Mouse (Mus musculus) embryonic facial prominence, embryonic 14.5 days (tissue): ENCODE data around the gene A530064D06Rik. TPM values are rescaled to one million over a fixed set of nuclear protein-coding genes. Genes with fewer than 3 reads are reported as not detected.
"Not testable (repeated sequence)": the region's sequence is repeated elsewhere in the genome, so short reads cannot be mapped to it uniquely, and the experiment has no call there.

ENCODE experiments used
- ATAC-seq: fragments of 200-750 bp; cut with Nextera tagmentation; 2 replicates; pipeline ENCODE4 v1.8.0; 2017; ENCODE audit warnings: low read depth, moderate number of reproducible peaks, moderate TSS enrichment
- DNase-seq: peaks from one replicate; pipeline ENCODE4 v3.0.0-alpha.2; 2015; ENCODE audit warnings: low spot score
- H3K27ac ChIP-seq: fragments of 300-500 bp; sonication (generic); replicated peaks from 2 replicates; pipeline ENCODE4 v1.5.1; 2014; ENCODE audit warnings: low read depth, mild to moderate bottlenecking, low read length, moderate library complexity
- H3K27me3 ChIP-seq: fragments of 300-500 bp; sonication (generic); replicated peaks from 2 replicates; pipeline ENCODE4 v1.6.1; 2014; ENCODE audit warnings: low read length; ENCODE audit not compliant: control insufficient read depth, insufficient read depth
- H3K36me3 ChIP-seq: fragments of 300-500 bp; sonication (generic); 2 replicates; pipeline ENCODE4 v1.6.1; 2014; ENCODE audit warnings: low read length, mixed read lengths; ENCODE audit not compliant: control insufficient read depth, insufficient read depth
- H3K4me1 ChIP-seq: fragments of 300-500 bp; sonication (generic); 2 replicates; pipeline ENCODE4 v1.6.1; 2014; ENCODE audit warnings: antibody characterized with exemption, low read length; ENCODE audit not compliant: control insufficient read depth, insufficient read depth
- H3K4me2 ChIP-seq: fragments of 300-500 bp; sonication (generic); 2 replicates; pipeline ENCODE4 v1.6.1; 2014; ENCODE audit warnings: low read depth, mild to moderate bottlenecking, low read length, moderate library complexity, mixed read lengths
- H3K4me3 ChIP-seq: fragments of 300-500 bp; sonication (generic); 2 replicates; pipeline ENCODE4 v1.5.1; 2014; ENCODE audit warnings: low read depth, mild to moderate bottlenecking, low read length
- H3K9ac ChIP-seq: fragments of 300-500 bp; sonication (generic); 2 replicates; pipeline ENCODE4 v1.6.1; 2014; ENCODE audit warnings: low read depth, mild to moderate bottlenecking, low read length, moderate library complexity, mixed read lengths
- H3K9me3 ChIP-seq: fragments of 300-500 bp; sonication (generic); 2 replicates; pipeline ENCODE4 v1.6.1; 2016; ENCODE audit warnings: low read length; ENCODE audit not compliant: control insufficient read depth
- WGBS: fragments of 180-500 bp; shearing (Covaris S2); extraction: QIAGEN DNeasy Blood & Tissue Kit; methylation state at CpG from one replicate; pipeline ENCODE4 v1.1.7; 2014; 5-methylcytosine and 5-hydroxymethylcytosine counted together
- polyA plus RNA-seq: library from polyadenylated mRNA; unstranded; fragments of >200 nt; fragmentation: Nextera tagmentation; extraction: Ambion mirVana; gene quantifications from 2 replicates; pipeline ENCODE4 v1.2.1, GENCODE M21; 2014

Gene A530064D06Rik
- 0.08 and 0.10 TPM in 2 replicates for polyA plus RNA-seq

DNA sequence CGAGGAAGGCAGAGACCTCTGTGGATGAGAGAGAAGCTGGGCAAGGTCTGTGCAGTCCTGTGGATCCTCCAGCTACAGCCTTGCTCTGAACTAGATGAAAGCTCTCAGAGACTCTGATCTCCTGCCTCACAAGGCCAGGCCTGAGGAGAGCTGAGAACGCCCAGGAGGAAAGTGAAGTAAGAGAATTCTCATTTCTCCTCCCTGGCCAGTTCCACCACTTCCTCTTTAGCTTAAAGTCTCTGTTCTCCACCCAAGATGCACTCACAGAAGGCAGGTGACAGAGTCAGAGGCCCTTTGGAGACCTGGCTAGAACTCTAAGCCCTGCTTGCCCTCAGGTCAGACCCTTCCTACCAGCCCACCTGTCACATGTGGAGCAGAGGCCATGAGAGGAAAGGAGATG, at the start of gene A530064D06Rik:
Gene A530064D06Rik, minus strand, starts transcription at position 173 of the 400 bp plus-strand sequence.
- not testable (repeated sequence) for H3K4me3 ChIP-seq, H3K4me2 ChIP-seq, H3K27me3 ChIP-seq, H3K36me3 ChIP-seq, DNase-seq, H3K27ac ChIP-seq, H3K4me1 ChIP-seq, H3K9me3 ChIP-seq, H3K9ac ChIP-seq, ATAC-seq
- WGBS, result 77% methylated on average over 2 of the region's 2 CpGs

DNA sequence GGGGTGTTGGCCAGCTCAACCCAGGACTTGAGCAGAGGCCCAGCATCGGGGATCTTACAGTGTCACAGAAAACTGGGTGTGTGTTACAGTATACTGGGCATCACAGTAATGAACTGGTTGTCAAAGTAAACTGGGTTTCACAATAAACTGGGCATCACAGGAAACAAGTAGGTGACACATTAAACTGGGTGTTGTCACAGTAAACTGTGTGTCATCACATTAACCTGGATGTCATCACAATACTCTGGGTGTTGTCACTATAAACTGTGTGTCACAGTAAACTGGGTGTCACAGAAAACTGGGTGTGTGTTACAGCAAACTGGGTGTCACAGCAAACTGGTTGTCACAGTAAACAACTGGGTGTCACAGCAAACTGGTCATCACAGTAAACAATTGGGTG, 48.4 kb upstream of the A530064D06Rik start:
- ATAC-seq (no peak), DNase-seq (no peak)
- H3K4me2 ChIP-seq, result no peak overlapping the region
- 0 out of 2 replicates have a peak, but pooled peaks cover 5% of the 10 kb centered on the region for H3K9me3 ChIP-seq
- no peak overlapping the region for H3K27ac ChIP-seq
- WGBS, result 87% methylated on average over 1 of the region's 1 CpGs
- H3K27me3 ChIP-seq, result no peaks in the 10 kb centered on the region
- no peak overlapping the region for H3K9ac ChIP-seq
- no peak overlapping the region for H3K4me3 ChIP-seq
- no peaks in the 10 kb centered on the region for H3K4me1 ChIP-seq
- H3K36me3 ChIP-seq, result no peaks in the 10 kb centered on the region

DNA sequence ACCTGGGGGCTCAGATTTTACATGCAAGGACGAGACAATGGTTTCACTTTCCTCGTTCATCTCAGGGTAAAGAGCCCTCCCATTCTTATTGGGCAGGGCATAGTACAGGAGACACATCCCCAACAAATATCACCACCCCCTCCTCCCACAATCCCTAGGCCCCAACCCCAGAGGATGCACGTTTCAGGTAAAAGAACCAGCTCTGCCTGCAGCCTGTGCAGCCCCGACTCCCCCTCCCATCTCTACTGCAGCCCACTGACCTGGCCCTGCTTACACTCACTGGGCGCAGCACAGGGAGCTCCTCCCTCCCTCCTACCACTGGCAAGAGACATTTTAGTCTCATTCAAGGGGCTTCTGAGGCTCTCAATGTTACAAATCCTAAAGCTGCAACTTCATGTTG, 46.4 kb upstream of the A530064D06Rik start:
- no peak for ATAC-seq

DNA sequence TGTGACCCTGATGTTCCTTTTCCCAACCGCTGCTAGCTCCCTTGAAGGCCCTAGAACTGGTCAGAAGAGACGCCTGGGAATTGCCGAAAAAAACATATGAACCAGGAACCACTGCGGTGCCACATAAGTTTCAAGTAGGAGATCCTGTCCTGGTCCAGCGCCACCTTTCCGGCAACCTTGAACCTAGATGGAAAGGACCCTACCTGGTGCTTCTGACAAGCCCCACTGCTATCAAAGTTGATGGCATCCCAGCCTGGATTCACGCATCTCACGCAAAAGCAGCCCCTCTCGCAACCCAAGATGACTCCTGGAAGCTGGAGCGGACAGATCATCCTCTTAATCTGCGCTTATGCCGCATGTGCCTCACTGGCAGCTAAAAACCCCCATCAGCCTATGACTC, 45.5 kb upstream of the A530064D06Rik start:
- WGBS, result 95% methylated on average over 12 of the region's 12 CpGs
- no peak overlapping the region for H3K4me3 ChIP-seq

More for the DNA sequence above, 46.4 kb upstream of the A530064D06Rik start:
- Histone ChIP-seq H3K36me3 (no peaks in the 10 kb centered on the region), H3K4me3 (no peak overlapping the region), H3K9ac (no peak overlapping the region), H3K9me3 (0 out of 2 replicates have a peak, but pooled peaks cover 5% of the 10 kb centered on the region), H3K27me3 (no peaks in the 10 kb centered on the region), H3K4me2 (no peak overlapping the region), H3K4me1 (no peaks in the 10 kb centered on the region), H3K27ac (no peak overlapping the region)
- no peak for DNase-seq
- 66% methylated on average over 5 of the region's 5 CpGs for WGBS

DNA sequence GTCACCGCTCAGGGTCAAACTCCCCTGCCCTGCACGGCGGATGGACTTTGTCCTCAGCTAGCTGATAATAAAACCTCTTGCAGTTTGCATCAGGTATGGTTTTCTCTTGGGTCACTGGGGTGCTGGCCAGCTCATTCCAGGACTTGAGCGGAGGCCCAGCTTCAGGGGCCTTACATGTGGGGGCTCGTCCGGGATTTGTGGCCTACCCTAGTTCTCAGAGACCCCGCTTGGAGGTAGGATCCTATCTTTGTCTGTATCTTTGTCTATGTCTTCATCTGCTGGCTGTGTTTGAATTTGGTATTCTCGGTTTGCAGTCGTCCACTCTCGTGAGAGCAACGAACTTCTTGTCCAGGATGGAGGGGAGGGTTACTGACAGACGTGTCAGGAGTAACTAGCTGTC, 36.0 kb upstream of the A530064D06Rik start:
- H3K27ac ChIP-seq, result no peak overlapping the region
- ATAC-seq (no peak), DNase-seq (no peak)
- 95% methylated on average over 12 of the region's 12 CpGs for WGBS
- no peaks in the 10 kb centered on the region for H3K27me3 ChIP-seq
- H3K36me3 ChIP-seq, result no peaks in the 10 kb centered on the region
- no peak overlapping the region for H3K9ac ChIP-seq
- H3K4me3 ChIP-seq, result no peak overlapping the region
- no peak overlapping the region for H3K4me2 ChIP-seq
- peaks cover 17% of the 10 kb centered on the region; the same call in 1 of the 2 replicates for H3K9me3 ChIP-seq
- no peaks in the 10 kb centered on the region for H3K4me1 ChIP-seq

More for the DNA sequence above, 45.5 kb upstream of the A530064D06Rik start:
- no peaks in the 10 kb centered on the region for H3K36me3 ChIP-seq
- no peaks in the 10 kb centered on the region for H3K27me3 ChIP-seq
- no peaks in the 10 kb centered on the region for H3K4me1 ChIP-seq
- H3K4me2 ChIP-seq, result no peak overlapping the region
- H3K9me3 ChIP-seq, result no peaks in the 10 kb centered on the region
- H3K9ac ChIP-seq, result no peak overlapping the region
- ATAC-seq, result no peak
- DNase-seq, result no peak
- no peak overlapping the region for H3K27ac ChIP-seq

DNA sequence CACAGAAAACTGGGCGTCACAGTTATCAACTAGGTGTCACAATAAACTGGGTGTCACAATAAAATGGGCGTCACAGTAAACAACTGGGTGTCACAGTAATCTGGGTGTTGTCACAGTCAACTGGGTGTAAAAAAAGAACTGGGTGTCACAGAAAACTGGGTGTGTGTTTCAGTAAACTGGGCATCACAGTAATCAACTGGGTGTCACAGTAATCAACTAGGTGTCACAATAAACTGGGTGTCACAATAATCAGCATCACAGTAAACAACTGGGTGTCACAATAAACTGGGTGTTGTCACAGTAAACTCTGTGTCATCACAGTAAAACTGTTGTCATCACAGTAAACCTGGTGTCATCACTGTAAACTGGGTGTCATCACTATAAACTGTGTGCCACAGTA, 25.3 kb upstream of the A530064D06Rik start:
- 71% methylated on average over 2 of the region's 2 CpGs for WGBS
- H3K27ac ChIP-seq, result no peak overlapping the region
- no peak for ATAC-seq
- no peak overlapping the region for H3K4me3 ChIP-seq
- no peak overlapping the region for H3K4me2 ChIP-seq
- H3K4me1 ChIP-seq, result no peaks in the 10 kb centered on the region
- H3K9ac ChIP-seq, result no peak overlapping the region
- DNase-seq, result no peak
- no peaks in the 10 kb centered on the region for H3K36me3 ChIP-seq
- H3K9me3 ChIP-seq, result no peaks in the 10 kb centered on the region
- no peaks in the 10 kb centered on the region for H3K27me3 ChIP-seq

DNA sequence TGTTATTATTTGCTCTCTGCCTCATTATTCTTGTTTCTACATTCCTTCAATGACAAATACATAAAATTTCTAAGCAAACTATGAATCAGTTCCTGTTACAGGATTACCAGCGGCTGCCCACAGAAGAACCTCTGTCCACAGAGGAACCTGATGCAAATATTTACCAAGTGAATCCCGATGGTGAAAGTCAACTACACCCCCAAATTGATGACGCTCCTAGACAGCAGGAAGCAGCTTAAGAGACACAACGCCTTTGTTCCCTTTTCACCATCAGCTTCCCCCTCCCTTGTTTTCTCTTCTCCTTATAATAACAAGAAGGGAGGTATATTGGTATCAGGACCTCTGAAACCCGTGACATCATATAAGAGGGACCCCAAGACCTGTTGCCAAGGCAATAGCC, 18.2 kb upstream of the A530064D06Rik start:
- Histone ChIP-seq H3K4me2 (no peak overlapping the region), H3K4me3 (no peak overlapping the region), H3K4me1 (no peaks in the 10 kb centered on the region), H3K9ac (no peak overlapping the region), H3K27me3 (no peaks in the 10 kb centered on the region), H3K27ac (no peak overlapping the region), H3K9me3 (no peaks in the 10 kb centered on the region), H3K36me3 (no peaks in the 10 kb centered on the region)
- no peak for ATAC-seq
- 68% methylated on average over 5 of the region's 5 CpGs for WGBS
- DNase-seq, result no peak

DNA sequence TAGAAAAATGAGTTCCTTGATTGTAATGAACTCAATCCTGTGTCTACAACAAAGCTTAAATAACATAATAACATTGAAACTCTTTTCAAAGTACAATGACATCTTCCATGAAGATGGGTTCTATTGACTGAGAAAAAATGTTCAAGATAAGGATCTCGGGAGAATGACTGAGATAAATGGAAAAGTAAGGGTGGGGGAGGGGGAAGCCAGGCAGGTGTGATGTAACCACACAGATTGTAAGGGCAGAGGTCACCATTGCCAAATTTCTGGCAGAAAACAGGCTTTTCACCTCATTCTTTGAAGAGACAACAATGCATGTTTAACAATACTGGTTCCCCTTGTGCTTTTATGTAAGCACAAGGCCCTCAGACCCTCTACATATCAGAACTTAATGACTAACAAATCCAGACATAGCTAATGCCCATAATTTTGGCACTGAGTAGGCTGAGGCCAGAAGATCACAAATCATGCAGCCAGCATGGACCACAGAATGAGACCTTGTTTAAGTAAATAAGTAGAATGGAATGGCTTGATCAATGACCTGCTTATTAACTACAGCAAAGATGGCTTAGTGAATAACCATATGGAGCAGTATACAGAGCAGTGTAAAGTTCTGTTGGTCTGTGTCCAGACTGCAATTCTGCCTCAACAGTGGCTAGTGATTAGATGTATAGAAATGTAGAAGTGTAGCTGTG, 9.5 kb downstream of the A530064D06Rik start:
- DNase-seq, result no peak
- no peaks in the 10 kb centered on the region for H3K4me1 ChIP-seq
- no peaks in the 10 kb centered on the region for H3K27me3 ChIP-seq
- H3K36me3 ChIP-seq, result no peaks in the 10 kb centered on the region
- H3K4me2 ChIP-seq, result no peak overlapping the region
- 55% methylated on average over 1 of the region's 1 CpGs for WGBS
- no peak for ATAC-seq
- H3K27ac ChIP-seq, result no peak overlapping the region
- no peak overlapping the region for H3K9ac ChIP-seq
- no peak overlapping the region for H3K4me3 ChIP-seq
- 0 out of 2 replicates have a peak, but pooled peaks cover 10% of the 10 kb centered on the region for H3K9me3 ChIP-seq

DNA sequence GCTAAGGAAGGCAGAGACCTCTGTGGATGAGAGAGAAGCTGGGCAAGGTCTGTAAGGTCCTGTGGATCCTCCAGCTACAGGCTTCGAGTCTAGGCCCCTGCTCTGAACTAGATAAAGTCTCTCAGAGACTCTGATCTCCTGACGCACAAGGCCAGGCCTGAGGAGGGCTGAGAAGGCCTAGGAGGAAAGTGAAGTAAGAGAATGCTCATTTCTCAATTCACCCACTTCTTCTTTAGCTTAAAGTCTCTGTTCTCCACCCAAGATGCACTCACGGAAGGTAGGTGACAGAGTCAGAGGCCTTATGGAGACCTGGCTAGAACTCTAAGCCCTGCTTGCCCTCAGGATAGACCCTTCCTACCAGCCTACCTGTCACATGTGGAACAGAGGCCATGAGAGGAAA, 21.0 kb downstream of the A530064D06Rik start, which contains the start of gene 9830107B12Rik:
Gene 9830107B12Rik, minus strand, starts transcription at position 149 of the 400 bp plus-strand sequence.
- Histone ChIP-seq H3K27me3 (no peaks in the 10 kb centered on the region), H3K27ac (no peak within 1 kb of the TSS), H3K9me3 (no peaks in the 10 kb centered on the region), H3K9ac (no peak within 1 kb of the TSS), H3K4me3 (no peak within 1 kb of the TSS), H3K4me1 (no peaks in the 10 kb centered on the region), H3K36me3 (no peaks in the 10 kb centered on the region), H3K4me2 (no peak within 1 kb of the TSS)
- WGBS, result 77% methylated on average over 3 of the region's 3 CpGs
- no peak for DNase-seq
- ATAC-seq, result no peak
